Mouse (Mus musculus): Measurements from ENCODE around the gene Dnase2b. TPM values are rescaled to one million over a fixed set of nuclear protein-coding genes. Genes with fewer than 3 reads are reported as not detected.

Gene Dnase2b
- polyA plus RNA-seq, 1 experiment from 2014 or later: not detected

DNA sequence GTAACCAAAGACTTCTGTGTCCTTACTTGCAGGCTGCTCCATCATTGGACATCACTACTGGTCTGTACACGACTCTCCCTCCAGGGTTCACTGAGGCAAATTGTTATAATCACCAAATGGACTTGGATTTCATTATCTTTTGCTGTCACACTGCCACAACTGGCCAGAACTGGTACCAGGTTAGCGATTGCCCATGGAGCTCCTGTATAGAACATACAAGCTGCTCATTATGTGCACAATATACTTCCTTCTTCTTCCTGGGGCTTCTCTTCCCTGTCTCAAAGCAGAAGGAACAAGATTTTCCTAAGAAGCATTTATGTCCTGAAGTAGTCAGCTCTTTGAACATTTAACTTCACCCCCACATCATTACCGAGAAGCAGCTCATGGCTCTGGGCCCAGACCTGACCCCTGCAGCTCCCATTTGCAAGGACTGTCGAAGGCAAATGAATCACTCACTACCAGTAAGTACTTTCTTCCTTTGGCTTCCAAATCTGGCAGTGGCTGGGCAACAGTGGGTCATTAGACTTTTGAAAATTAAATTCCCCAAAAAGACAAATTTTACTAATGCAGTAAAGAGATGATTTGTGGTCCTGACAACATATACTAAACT, 26.5 kb upstream of the Dnase2b start:
- Histone ChIP-seq H3K4me3 (no peak overlapping the region), H3K9me3 (replicated peaks) (no peaks in the 10 kb centered on the region), H3K4me1 (no peaks in the 10 kb centered on the region), H3K36me3 (no peaks in the 10 kb centered on the region), H3K27ac (no peak overlapping the region), H3K4me2 (replicated peaks) (no peak overlapping the region), H3K9ac (no peak overlapping the region), H3K27me3 (no peaks in the 10 kb centered on the region)
- WGBS: 62% methylated on average over 4 of the region's 4 CpGs
- ATAC-seq (ENCODE audit: low FRiP score): no peak

- Histone ChIP-seq H3K9me3 (replicated peaks) (no peaks in the 10 kb centered on the region), H3K9ac (no peak overlapping the region), H3K4me2 (replicated peaks) (no peak overlapping the region), H3K4me1 (no peaks in the 10 kb centered on the region), H3K27ac (no peak overlapping the region), H3K27me3 (no peaks in the 10 kb centered on the region), H3K4me3 (no peak overlapping the region), H3K36me3 (no peaks in the 10 kb centered on the region)
- 86% methylated on average over 5 of the region's 5 CpGs for WGBS
- ATAC-seq (ENCODE audit: low FRiP score): no peak
Measured at GRCm38 (mm10) chr3:146632506-146632905, 17.1 kb upstream of the Dnase2b start.

- Histone ChIP-seq H3K4me3 (no peak overlapping the region), H3K9ac (no peak overlapping the region), H3K4me1 (no peaks in the 10 kb centered on the region), H3K27ac (no peak overlapping the region), H3K27me3 (no peaks in the 10 kb centered on the region), H3K36me3 (no peaks in the 10 kb centered on the region), H3K9me3 (replicated peaks) (no peaks in the 10 kb centered on the region), H3K4me2 (replicated peaks) (no peak overlapping the region)
- 67% methylated on average over 8 of the region's 8 CpGs for WGBS
- no peak for ATAC-seq (ENCODE audit: low FRiP score)
Measured at GRCm38 (mm10) chr3:146628227-146628982, 13.0 kb upstream of the Dnase2b start.

DNA sequence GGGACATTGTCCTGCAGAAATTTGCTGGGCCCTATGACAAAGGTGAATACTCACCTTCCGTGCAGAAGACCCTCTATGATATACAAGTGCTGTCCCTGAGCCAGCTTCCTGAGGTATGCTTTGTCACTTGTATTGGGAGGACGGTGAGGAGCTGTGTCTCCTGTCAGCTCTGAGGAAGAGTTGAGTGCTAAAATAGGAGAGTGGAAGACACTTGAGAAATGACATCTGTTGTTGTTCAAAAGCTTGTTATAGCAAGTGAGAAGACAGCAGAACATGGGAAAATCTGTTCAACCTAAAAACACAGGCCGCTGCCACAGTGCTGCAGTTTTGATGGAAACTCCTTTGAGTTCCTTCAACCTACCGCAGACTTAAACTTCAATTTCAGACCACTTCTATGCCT, 10.4 kb upstream of the Dnase2b start:
- Histone ChIP-seq H3K27me3 (no peaks in the 10 kb centered on the region), H3K9me3 (replicated peaks) (no peaks in the 10 kb centered on the region), H3K27ac (no peak overlapping the region), H3K36me3 (no peaks in the 10 kb centered on the region), H3K4me2 (replicated peaks) (no peak overlapping the region), H3K9ac (no peak overlapping the region), H3K4me3 (no peak overlapping the region), H3K4me1 (no peaks in the 10 kb centered on the region)
- WGBS: 92% methylated on average over 4 of the region's 4 CpGs
- ATAC-seq (ENCODE audit: low FRiP score): no peak

- no peaks in the 10 kb centered on the region for H3K4me1 ChIP-seq
- no peak overlapping the region for H3K4me3 ChIP-seq
- WGBS: 82% methylated on average over 11 of the region's 11 CpGs
- no peak overlapping the region for H3K4me2 ChIP-seq (replicated peaks)
- H3K36me3 ChIP-seq: no peaks in the 10 kb centered on the region
- no peak overlapping the region for H3K9ac ChIP-seq
- no peak for ATAC-seq (ENCODE audit: low FRiP score)
- no peak overlapping the region for H3K27ac ChIP-seq
- no peaks in the 10 kb centered on the region for H3K9me3 ChIP-seq (replicated peaks)
- no peaks in the 10 kb centered on the region for H3K27me3 ChIP-seq
Measured at GRCm38 (mm10) chr3:146621966-146622365, 6.6 kb upstream of the Dnase2b start.

- H3K36me3 ChIP-seq: no peaks in the 10 kb centered on the region
- H3K4me3 ChIP-seq: no peak overlapping the region
- ATAC-seq (ENCODE audit: low FRiP score): no peak
- no peaks in the 10 kb centered on the region for H3K27me3 ChIP-seq
- H3K4me2 ChIP-seq (replicated peaks): no peak overlapping the region
- H3K27ac ChIP-seq: no peak overlapping the region
- H3K9ac ChIP-seq: no peak overlapping the region
- no peaks in the 10 kb centered on the region for H3K9me3 ChIP-seq (replicated peaks)
- no peaks in the 10 kb centered on the region for H3K4me1 ChIP-seq
- 89% methylated on average over 14 of the region's 14 CpGs for WGBS
Measured at GRCm38 (mm10) chr3:146620555-146621249, 5.3 kb upstream of the Dnase2b start.

DNA sequence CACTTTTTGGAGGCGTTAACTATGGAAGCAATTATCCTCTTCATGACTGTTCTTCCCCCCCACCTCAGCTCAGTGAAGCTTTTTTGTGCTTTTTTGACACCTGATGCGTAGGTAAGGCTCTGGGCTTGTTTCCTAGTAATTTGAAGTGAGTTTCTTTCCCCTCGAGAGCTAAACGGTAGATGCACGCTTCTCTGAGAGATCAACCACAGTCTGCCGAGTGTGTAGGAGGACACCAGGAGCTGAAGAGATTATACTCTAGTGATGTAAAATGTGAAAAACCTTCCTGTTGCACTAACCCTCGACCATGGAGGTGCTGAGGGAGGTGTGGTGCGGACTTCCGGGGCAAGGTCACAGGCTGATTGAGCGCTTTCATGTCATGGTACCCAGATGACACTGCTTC, 4.7 kb upstream of the Dnase2b start:
- Histone ChIP-seq H3K4me1 (no peaks in the 10 kb centered on the region), H3K27ac (no peak overlapping the region), H3K9ac (no peak overlapping the region), H3K27me3 (no peaks in the 10 kb centered on the region), H3K36me3 (no peaks in the 10 kb centered on the region), H3K4me3 (no peak overlapping the region), H3K9me3 (replicated peaks) (no peaks in the 10 kb centered on the region), H3K4me2 (replicated peaks) (no peak overlapping the region)
- ATAC-seq (ENCODE audit: low FRiP score): no peak
- WGBS: 91% methylated on average over 10 of the region's 10 CpGs

DNA sequence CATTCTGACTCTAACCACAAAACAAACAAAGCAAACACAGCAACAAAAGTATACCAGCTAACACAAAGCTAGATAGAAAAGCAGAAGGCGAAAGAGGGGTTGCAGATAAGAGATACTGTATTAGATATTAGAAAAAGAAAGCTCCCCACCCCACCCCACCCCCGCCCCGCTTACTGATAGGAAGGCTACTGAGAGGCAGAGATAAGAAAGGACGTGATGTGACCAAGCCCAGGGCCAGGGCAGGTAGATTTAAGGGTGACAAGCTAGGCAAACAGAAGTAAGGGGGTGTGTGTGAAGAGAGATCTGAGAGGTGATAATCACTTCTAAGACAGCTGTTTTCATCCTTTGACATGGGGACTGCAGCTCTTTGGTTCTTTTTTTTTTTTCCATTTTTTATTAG, 3.0 kb upstream of the Dnase2b start:
- H3K27me3 ChIP-seq: no peaks in the 10 kb centered on the region
- H3K4me3 ChIP-seq: no peak overlapping the region
- ATAC-seq (ENCODE audit: low FRiP score): no peak
- WGBS: 79% methylated on average over 4 of the region's 4 CpGs
- H3K4me1 ChIP-seq: no peaks in the 10 kb centered on the region
- H3K27ac ChIP-seq: no peak overlapping the region
- H3K36me3 ChIP-seq: no peaks in the 10 kb centered on the region
- no peaks in the 10 kb centered on the region for H3K9me3 ChIP-seq (replicated peaks)
- H3K4me2 ChIP-seq (replicated peaks): no peak overlapping the region
- no peak overlapping the region for H3K9ac ChIP-seq

GRCm38 (mm10) chr3:146617946-146618345, 2.5 kb upstream of the Dnase2b start:
- no peaks in the 10 kb centered on the region for H3K36me3 ChIP-seq
- no peak for ATAC-seq (ENCODE audit: low FRiP score)
- no peak overlapping the region for H3K4me3 ChIP-seq
- no peaks in the 10 kb centered on the region for H3K9me3 ChIP-seq (replicated peaks)
- no peak overlapping the region for H3K9ac ChIP-seq
- H3K4me2 ChIP-seq (replicated peaks): no peak overlapping the region
- no peak overlapping the region for H3K27ac ChIP-seq
- no peaks in the 10 kb centered on the region for H3K4me1 ChIP-seq
- H3K27me3 ChIP-seq: no peaks in the 10 kb centered on the region

DNA sequence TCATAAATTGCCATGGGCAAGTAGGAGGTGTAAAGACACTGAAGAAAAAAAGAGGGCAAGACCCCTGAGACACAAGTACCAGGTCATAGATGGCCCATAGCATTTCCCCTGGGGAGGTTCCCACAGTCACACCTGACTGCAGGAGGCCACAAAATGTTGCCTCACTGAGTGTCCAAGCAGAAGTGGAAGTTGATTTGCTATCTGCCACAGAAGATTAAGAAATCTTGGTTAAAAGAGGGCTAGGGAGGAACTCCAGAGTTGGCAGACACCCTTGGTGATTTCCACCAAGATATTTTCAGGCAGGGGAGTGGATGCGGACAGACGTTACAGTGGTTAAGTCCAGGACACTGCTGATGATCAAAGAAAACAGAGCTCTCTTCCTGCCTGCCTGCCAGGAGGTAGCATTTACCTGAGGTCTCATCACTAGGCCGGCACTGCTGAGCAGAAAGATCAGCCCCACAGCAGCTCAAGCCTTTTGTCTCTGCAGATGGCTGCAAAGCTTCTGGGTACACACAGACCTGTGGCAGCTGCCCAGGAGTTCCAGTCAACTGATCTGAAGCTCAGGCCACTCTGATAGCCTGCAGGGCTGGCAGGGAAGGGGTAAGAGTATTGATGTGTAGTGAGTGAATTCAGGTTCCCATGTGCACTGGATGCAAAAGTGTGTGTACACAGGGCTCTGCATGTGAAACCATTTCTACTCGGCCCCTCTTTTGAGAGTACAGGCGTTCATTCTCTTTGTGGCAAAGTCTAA, 1.3 kb upstream of the Dnase2b start:
- Histone ChIP-seq H3K9ac (no peak overlapping the region), H3K4me3 (no peak overlapping the region), H3K4me2 (replicated peaks) (no peak overlapping the region), H3K9me3 (replicated peaks) (no peaks in the 10 kb centered on the region), H3K36me3 (no peaks in the 10 kb centered on the region), H3K4me1 (no peaks in the 10 kb centered on the region), H3K27ac (no peak overlapping the region), H3K27me3 (no peaks in the 10 kb centered on the region)
- WGBS: 77% methylated on average over 5 of the region's 5 CpGs
- ATAC-seq (ENCODE audit: low FRiP score): no peak

DNA sequence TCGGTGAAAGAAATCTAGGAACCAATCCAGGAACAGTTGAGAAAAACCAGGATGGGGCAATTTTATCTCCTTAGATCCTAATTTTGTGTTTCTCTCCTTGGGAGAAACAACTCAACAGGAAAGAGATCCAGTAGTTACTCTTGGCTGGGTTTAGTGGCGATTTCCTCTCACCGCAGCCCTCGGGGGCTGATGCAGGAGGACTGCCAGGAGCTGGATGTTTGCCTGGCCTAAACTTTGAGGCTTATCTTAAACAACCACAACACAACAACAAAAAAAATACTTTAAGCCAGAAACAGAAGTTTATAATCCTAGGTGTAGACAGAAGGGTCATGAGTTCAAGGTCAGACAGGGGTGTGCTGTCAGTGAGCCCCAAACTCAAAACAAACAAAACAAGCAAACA, 3.6 kb downstream of the Dnase2b start:
- H3K4me3 ChIP-seq: no peak overlapping the region
- no peaks in the 10 kb centered on the region for H3K36me3 ChIP-seq
- no peaks in the 10 kb centered on the region for H3K27me3 ChIP-seq
- peaks cover 6% of the 10 kb centered on the region; the same call in 1 of the 2 replicates for H3K4me1 ChIP-seq
- H3K4me2 ChIP-seq (replicated peaks): no peak overlapping the region
- 92% methylated on average over 4 of the region's 4 CpGs for WGBS
- no peak overlapping the region for H3K27ac ChIP-seq
- no peak overlapping the region for H3K9ac ChIP-seq
- H3K9me3 ChIP-seq (replicated peaks): no peaks in the 10 kb centered on the region
- ATAC-seq (ENCODE audit: low FRiP score): no peak

GRCm38 (mm10) chr3:146611261-146611660, 4.1 kb downstream of the Dnase2b start:
- no peak overlapping the region for H3K27ac ChIP-seq
- H3K4me1 ChIP-seq: peaks cover 6% of the 10 kb centered on the region; the same call in 1 of the 2 replicates
- no peak for ATAC-seq (ENCODE audit: low FRiP score)
- 78% methylated on average over 4 of the region's 4 CpGs for WGBS
- no peaks in the 10 kb centered on the region for H3K36me3 ChIP-seq
- no peaks in the 10 kb centered on the region for H3K9me3 ChIP-seq (replicated peaks)
- no peak overlapping the region for H3K9ac ChIP-seq
- no peak overlapping the region for H3K4me3 ChIP-seq
- no peak overlapping the region for H3K4me2 ChIP-seq (replicated peaks)
- no peaks in the 10 kb centered on the region for H3K27me3 ChIP-seq
